Mouse (Mus musculus) bone marrow macrophage, adult 2 months (primary cell): Measurements from ENCODE around the gene Olfr957. TPM values are rescaled to one million over a fixed set of nuclear protein-coding genes. Genes with fewer than 3 reads are reported as not detected.

Source experiments
- H3K27ac ChIP-seq: 2 replicates; pipeline ENCODE4 v1.5.1; 2012; ENCODE audit warnings: low read depth, low read length; ENCODE audit not compliant: insufficient read depth
- H3K4me1 ChIP-seq: 2 replicates; pipeline ENCODE4 v1.6.1; 2012; ENCODE audit warnings: low read length; ENCODE audit not compliant: control insufficient read depth, insufficient read depth
- H3K4me3 ChIP-seq: 2 replicates; pipeline ENCODE4 v1.5.1; 2012; ENCODE audit warnings: mild to moderate bottlenecking, low read length, moderate library complexity; ENCODE audit not compliant: insufficient read depth
- CTCF ChIP-seq: IDR thresholded peaks from 2 replicates; pipeline ENCODE4 v1.5.1; 2012; ENCODE audit warnings: low read depth, mild to moderate bottlenecking, low read length, moderate library complexity
- POLR2A ChIP-seq: IDR thresholded peaks from 2 replicates; pipeline ENCODE4 v1.6.1; 2012; ENCODE audit warnings: mild to moderate bottlenecking, low read depth, low read length, borderline replicate concordance
- polyA plus RNA-seq: library from polyadenylated mRNA; stranded (reverse); fragments of >200 nt; gene quantifications from 2 replicates; pipeline ENCODE4 v1.2.4, GENCODE M21; 2012; ENCODE audit not compliant: missing spikeins, insufficient read depth, insufficient read length

Gene Olfr957
- polyA plus RNA-seq, 1 experiment = not detected

DNA sequence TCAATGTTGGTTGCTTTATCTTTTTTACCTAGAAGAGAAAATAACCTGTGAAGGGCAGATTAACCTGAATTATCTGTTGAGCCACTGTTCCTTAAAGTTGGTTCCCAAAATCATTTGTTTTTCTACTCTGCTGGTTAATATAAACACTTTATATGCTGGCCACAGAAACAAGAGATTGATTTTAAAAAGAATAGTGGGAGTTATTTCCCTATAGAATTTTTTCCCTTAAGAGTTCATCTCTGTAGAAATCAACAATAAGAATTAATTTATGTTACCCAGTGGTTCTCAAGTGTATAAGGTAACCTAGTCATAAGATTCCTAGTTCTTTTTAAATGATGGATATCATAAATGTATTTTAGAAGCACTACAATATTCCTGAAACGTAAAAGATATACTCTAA is 43.8 kb downstream of the Olfr957 start, which contains the start of gene Olfr955:
TSS of gene Olfr955 (minus strand) at position 101 of the 400 bp plus-strand sequence.
- no peak for TF ChIP-seq CTCF
- TF ChIP-seq POLR2A = no peak
- H3K27ac ChIP-seq = no peak within 1 kb of the TSS
- H3K4me3 ChIP-seq = no peak within 1 kb of the TSS
- H3K4me1 ChIP-seq = no peaks in the 10 kb centered on the region

Other genes with a start within 250 kb of the Olfr957 start
- not detected in 2 replicates for gene Olfr945, start 239.0 kb downstream of the Olfr957 start, polyA plus RNA-seq
- gene Olfr948, start 189.8 kb downstream of the Olfr957 start, polyA plus RNA-seq = not detected in 2 replicates
- not detected in 2 replicates for gene Olfr951, start 128.4 kb downstream of the Olfr957 start, polyA plus RNA-seq
- gene Olfr952, start 88.7 kb downstream of the Olfr957 start, polyA plus RNA-seq = not detected in 2 replicates
- gene Olfr954, start 59.1 kb downstream of the Olfr957 start, polyA plus RNA-seq = not detected in 2 replicates
- not detected in 2 replicates for gene Olfr955, start 43.9 kb downstream of the Olfr957 start, polyA plus RNA-seq
- gene Olfr44, start 21.8 kb downstream of the Olfr957 start, polyA plus RNA-seq = not detected in 2 replicates
- gene Olfr958, start 38.2 kb upstream of the Olfr957 start, polyA plus RNA-seq = not detected in 2 replicates
- not detected in 2 replicates for gene Olfr959, start 59.8 kb upstream of the Olfr957 start, polyA plus RNA-seq
- gene AW551984, start 88.6 kb upstream of the Olfr957 start, polyA plus RNA-seq = not detected in 2 replicates
- gene Olfr148, start 94.8 kb upstream of the Olfr957 start, polyA plus RNA-seq = not detected in 2 replicates
- not detected in 2 replicates for gene Olfr960, start 105.6 kb upstream of the Olfr957 start, polyA plus RNA-seq
- gene Olfr961, start 129.3 kb upstream of the Olfr957 start, polyA plus RNA-seq = not detected in 2 replicates
- not detected in 2 replicates for gene Olfr963, start 151.4 kb upstream of the Olfr957 start, polyA plus RNA-seq
- gene Olfr149, start 191.3 kb upstream of the Olfr957 start, polyA plus RNA-seq = 0.28 TPM in 1 of 2 replicates, not detected in the other
- gene Olfr965, start 195.5 kb upstream of the Olfr957 start, polyA plus RNA-seq = not detected in 2 replicates
- gene Olfr150, start 215.2 kb upstream of the Olfr957 start, polyA plus RNA-seq = not detected in 2 replicates
- not detected in 2 replicates for gene Olfr967, start 230.4 kb upstream of the Olfr957 start, polyA plus RNA-seq